24 mouse cellular contexts compared by ENCODE assay signal in the genomic region with DNA sequence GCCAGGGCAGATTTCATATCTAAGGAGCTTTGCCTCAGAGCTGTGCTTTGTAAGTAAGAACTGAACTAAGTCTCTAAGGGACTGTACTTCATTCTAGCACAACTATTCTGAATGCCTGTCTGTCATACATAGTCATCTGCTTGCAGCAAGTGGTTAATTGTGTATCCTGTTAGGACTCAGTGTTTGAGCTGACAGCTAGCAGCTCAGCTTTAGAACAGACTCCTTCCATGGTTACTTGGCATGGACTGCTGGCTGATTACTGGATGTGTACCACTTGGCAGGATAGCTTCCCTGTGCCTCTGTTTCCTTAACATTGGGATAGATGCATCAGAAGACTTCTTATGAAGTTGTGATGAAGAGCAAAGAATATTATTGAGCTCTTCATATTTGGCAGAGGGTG.
DNase-seq lines count a peak whose midpoint lies in the region; ATAC-seq and TF ChIP-seq lines count a peak whose summit lies in the region.
"Had no signal": no experiment of that assay in that cellular context is flagged by ENCODE, and none has a peak within 500 bp of the region (broad histone marks: within the 10 kb centered on the region; RNA-seq: fewer than 3 reads in every experiment).

No protein-coding gene starts in this region.

- H3K9ac ChIP-seq in forebrain, embryonic 13.5 days: no peak overlapping the region
- H3K9ac ChIP-seq in forebrain, embryonic 12.5 days: no peak overlapping the region
- no peak overlapping the region for H3K9ac ChIP-seq in kidney, embryonic 16.5 days (replicated peaks; ENCODE audit: low read length)
- H3K9ac ChIP-seq: limb, embryonic 15.5 days; liver, embryonic 13.5 days; midbrain, embryonic 13.5 days had no signal

- H3K4me3 ChIP-seq in forebrain, embryonic 13.5 days: no peak overlapping the region
- H3K4me3 ChIP-seq in forebrain, embryonic 12.5 days (replicated peaks): no peak overlapping the region
- H3K4me3 ChIP-seq in kidney, embryonic 16.5 days (ENCODE audit: low read length): no peak overlapping the region
- H3K4me3 ChIP-seq: erythroblast, embryonic 14.5 days; limb, embryonic 10.5 days; limb, embryonic 15.5 days; liver, embryonic 13.5 days; midbrain, embryonic 13.5 days had no signal

- peak; percentile 17 for DNase-seq in layer of hippocampus, adult 9-11 months
- DNase-seq in layer of hippocampus, postnatal 25 days (ENCODE audit: extremely low spot score in 1 of 2, low spot score in 1 of 2): no peak
- DNase-seq in brain, embryonic 14.5 days (ENCODE audit: low read depth): peak; percentile 66
- DNase-seq in layer of hippocampus, postnatal 14 days (ENCODE audit: low spot score in 2 of 2): peak; percentile 12 to 54
- DNase-seq: adrenal gland, adult 8-10 months; cerebellum, adult 11-12 months; gastrocnemius, postnatal 14 days; heart, postnatal 14 days; kidney, adult 2 months; liver, embryonic 13.5 days; lung, adult 18-20 months; thymus, postnatal 4 days had no signal

- no peaks in the 10 kb centered on the region for H3K4me1 ChIP-seq in forebrain, embryonic 13.5 days
- no peaks in the 10 kb centered on the region for H3K4me1 ChIP-seq in forebrain, embryonic 12.5 days
- H3K4me1 ChIP-seq in kidney, embryonic 16.5 days (ENCODE audit: insufficient read depth, low read length): no peaks in the 10 kb centered on the region
- H3K4me1 ChIP-seq: limb, embryonic 10.5 days; limb, embryonic 15.5 days; liver, embryonic 13.5 days; midbrain, embryonic 13.5 days had no signal

- no peaks in the 10 kb centered on the region for H3K27me3 ChIP-seq in forebrain, embryonic 13.5 days
- no peaks in the 10 kb centered on the region for H3K27me3 ChIP-seq in forebrain, embryonic 12.5 days
- no peaks in the 10 kb centered on the region for H3K27me3 ChIP-seq in kidney, embryonic 16.5 days (ENCODE audit: insufficient read depth, low read length)
- H3K27me3 ChIP-seq: limb, embryonic 15.5 days; liver, embryonic 13.5 days; midbrain, embryonic 13.5 days had no signal

- no peaks in the 10 kb centered on the region for H3K36me3 ChIP-seq in forebrain, embryonic 13.5 days (ENCODE audit: poor library complexity, severe bottlenecking)
- H3K36me3 ChIP-seq in forebrain, embryonic 12.5 days (replicated peaks): no peaks in the 10 kb centered on the region
- H3K36me3 ChIP-seq in kidney, embryonic 16.5 days (ENCODE audit: insufficient read depth, low read length): no peaks in the 10 kb centered on the region
- H3K36me3 ChIP-seq: G1E; limb, embryonic 10.5 days; limb, embryonic 15.5 days; liver, embryonic 13.5 days; midbrain, embryonic 13.5 days had no signal

- no peaks in the 10 kb centered on the region for H3K9me3 ChIP-seq in forebrain, embryonic 13.5 days (replicated peaks)
- H3K9me3 ChIP-seq in forebrain, embryonic 12.5 days: no peaks in the 10 kb centered on the region
- no peaks in the 10 kb centered on the region for H3K9me3 ChIP-seq in kidney, embryonic 16.5 days (ENCODE audit: low read length)
- H3K9me3 ChIP-seq: G1E; limb, embryonic 10.5 days; limb, embryonic 15.5 days; liver, embryonic 13.5 days; midbrain, embryonic 13.5 days had no signal

- no peak overlapping the region for H3K4me2 ChIP-seq in forebrain, embryonic 13.5 days
- no peak overlapping the region for H3K4me2 ChIP-seq in forebrain, embryonic 12.5 days
- H3K4me2 ChIP-seq in kidney, embryonic 16.5 days (replicated peaks; ENCODE audit: low read depth, low read length): no peak overlapping the region
- H3K4me2 ChIP-seq: limb, embryonic 15.5 days; liver, embryonic 13.5 days; midbrain, embryonic 13.5 days had no signal

- H3K27ac ChIP-seq in forebrain, embryonic 13.5 days: no peak overlapping the region
- no peak overlapping the region for H3K27ac ChIP-seq in forebrain, embryonic 12.5 days
- H3K27ac ChIP-seq in kidney, embryonic 16.5 days (ENCODE audit: low read length): no peak overlapping the region
- H3K27ac ChIP-seq: kidney, postnatal 0 days; limb, embryonic 10.5 days; limb, embryonic 15.5 days; liver, embryonic 13.5 days; macrophage; midbrain, embryonic 13.5 days had no signal

- no peak for TF ChIP-seq CTCF in brain, embryonic 14.5 days (IDR thresholded peaks at IDR 0.05; ENCODE audit: borderline replicate concordance, extremely low read depth, insufficient read depth, insufficient read length)

- ATAC-seq in forebrain, embryonic 13.5 days: peak; percentile 50; the same call in 1 of the 2 replicates
- no peak for ATAC-seq in forebrain, embryonic 12.5 days (ENCODE audit: low FRiP score)
- no peak for ATAC-seq in kidney, embryonic 16.5 days (ENCODE audit: low FRiP score, low TSS enrichment)
- ATAC-seq: hindbrain, embryonic 16.5 days; lung, postnatal 0 days; midbrain, embryonic 13.5 days had no signal

- TF ChIP-seq POLR2A in brain, embryonic 14.5 days (IDR thresholded peaks at IDR 0.05; ENCODE audit: borderline replicate concordance, extremely low read depth, insufficient read depth, insufficient read length, poor library complexity, severe bottlenecking): no peak

Comparison
In these comparisons a context has a peak if more than half of its experiments do, and no peak if none do; other contexts are left out.
1. DNase-seq: peak in layer of hippocampus, adult 9-11 months (single experiment), brain, embryonic 14.5 days (single experiment) and layer of hippocampus, postnatal 14 days (2 of 2); none in layer of hippocampus, postnatal 25 days (0 of 2).